Mouse (Mus musculus): ENCODE data around the gene Cmtm4. TPM values are rescaled to one million over a fixed set of nuclear protein-coding genes. Genes with fewer than 3 reads are reported as not detected.
A peak's percentile ranks its signal among the peaks of the same experiment; 100 is the strongest.

Cmtm4 gene
- polyA plus RNA-seq, 1 experiment, result 4.8 TPM

- Histone ChIP-seq H3K36me3 (ENCODE audit: control insufficient read depth, insufficient read depth, low read length) (no peaks in the 10 kb centered on the region), H3K4me1 (ENCODE audit: control insufficient read depth, insufficient read depth, insufficient read length) (no peaks in the 10 kb centered on the region), H3K27me3 (ENCODE audit: control insufficient read depth, insufficient read depth, low read length) (no peaks in the 10 kb centered on the region), H3K4me3 (ENCODE audit: extremely low read depth, insufficient read depth, insufficient read length) (no peak overlapping the region), H3K27ac (ENCODE audit: insufficient read depth, low read length) (no peak overlapping the region)
- no peak for TF ChIP-seq POLR2A (IDR thresholded peaks at IDR 0.05; ENCODE audit: low read depth, low read length)
- TF ChIP-seq CTCF (IDR thresholded peaks at IDR 0.05; ENCODE audit: extremely low read depth, insufficient read depth, insufficient read length, insufficient replicate concordance), result no peak
- DNase-seq (ENCODE audit: low read depth in 1 of 2, low spot score in 2 of 2), result no peak
- WGBS, result 78% methylated on average over 3 of the region's 3 CpGs
These were observed 8.0 kb upstream of the Cmtm4 start for GRCm38 (mm10) chr8:104403596-104403995.

- Histone ChIP-seq H3K4me1 (ENCODE audit: control insufficient read depth, insufficient read depth, insufficient read length) (peaks cover 4% of the 10 kb centered on the region; the same call in 1 of the 2 replicates), H3K27me3 (ENCODE audit: control insufficient read depth, insufficient read depth, low read length) (peaks cover 10% of the 10 kb centered on the region; the same call in 1 of the 2 replicates), H3K36me3 (ENCODE audit: control insufficient read depth, insufficient read depth, low read length) (no peaks in the 10 kb centered on the region), H3K4me3 (ENCODE audit: extremely low read depth, insufficient read depth, insufficient read length) (peak overlapping the region; percentile 71), H3K27ac (ENCODE audit: insufficient read depth, low read length) (peak overlapping the region; percentile 30; the same call in 1 of the 2 replicates)
- TF ChIP-seq POLR2A (IDR thresholded peaks at IDR 0.05; ENCODE audit: low read depth, low read length), result no peak
- TF ChIP-seq CTCF (IDR thresholded peaks at IDR 0.05; ENCODE audit: extremely low read depth, insufficient read depth, insufficient read length, insufficient replicate concordance), result no peak
- WGBS, result 1% methylated on average over 82 of the region's 82 CpGs
- peak in 1 of 2 experiments; percentile 14 for DNase-seq (ENCODE audit: low read depth in 1 of 2, low spot score in 2 of 2)
These were observed 555 bp downstream of the Cmtm4 start for GRCm38 (mm10) chr8:104394801-104395702.

- TF ChIP-seq POLR2A (IDR thresholded peaks at IDR 0.05; ENCODE audit: low read depth, low read length) (no peak), CTCF (IDR thresholded peaks at IDR 0.05; ENCODE audit: extremely low read depth, insufficient read depth, insufficient read length, insufficient replicate concordance) (no peak)
- no peaks in the 10 kb centered on the region for H3K36me3 ChIP-seq (ENCODE audit: control insufficient read depth, insufficient read depth, low read length)
- peaks cover 4% of the 10 kb centered on the region; the same call in 1 of the 2 replicates for H3K4me1 ChIP-seq (ENCODE audit: control insufficient read depth, insufficient read depth, insufficient read length)
- peaks cover 10% of the 10 kb centered on the region; the same call in 1 of the 2 replicates for H3K27me3 ChIP-seq (ENCODE audit: control insufficient read depth, insufficient read depth, low read length)
- no peak overlapping the region for H3K27ac ChIP-seq (ENCODE audit: insufficient read depth, low read length)
- H3K4me3 ChIP-seq (ENCODE audit: extremely low read depth, insufficient read depth, insufficient read length), result no peak overlapping the region
- 88% methylated on average over 6 of the region's 6 CpGs for WGBS
- no peak for DNase-seq (ENCODE audit: low read depth in 1 of 2, low spot score in 2 of 2)
These were observed 1.8 kb downstream of the Cmtm4 start for GRCm38 (mm10) chr8:104393767-104394166.

GRCm38 (mm10) chr8:104393139-104393538 lies 2.5 kb downstream of the Cmtm4 start:
- DNase-seq (ENCODE audit: low read depth in 1 of 2, low spot score in 2 of 2), result no peak
- no peak overlapping the region for H3K27ac ChIP-seq (ENCODE audit: insufficient read depth, low read length)
- peaks cover 4% of the 10 kb centered on the region; the same call in 1 of the 2 replicates for H3K4me1 ChIP-seq (ENCODE audit: control insufficient read depth, insufficient read depth, insufficient read length)
- H3K4me3 ChIP-seq (ENCODE audit: extremely low read depth, insufficient read depth, insufficient read length), result no peak overlapping the region
- peaks cover 10% of the 10 kb centered on the region; the same call in 1 of the 2 replicates for H3K27me3 ChIP-seq (ENCODE audit: control insufficient read depth, insufficient read depth, low read length)
- H3K36me3 ChIP-seq (ENCODE audit: control insufficient read depth, insufficient read depth, low read length), result no peaks in the 10 kb centered on the region
- TF ChIP-seq CTCF (IDR thresholded peaks at IDR 0.05; ENCODE audit: extremely low read depth, insufficient read depth, insufficient read length, insufficient replicate concordance) (no peak), POLR2A (IDR thresholded peaks at IDR 0.05; ENCODE audit: low read depth, low read length) (no peak)
- 95% methylated on average over 7 of the region's 7 CpGs for WGBS

- Histone ChIP-seq H3K4me1 (ENCODE audit: control insufficient read depth, insufficient read depth, insufficient read length) (peaks cover 4% of the 10 kb centered on the region), H3K27ac (ENCODE audit: insufficient read depth, low read length) (no peak overlapping the region), H3K4me3 (ENCODE audit: extremely low read depth, insufficient read depth, insufficient read length) (no peak overlapping the region), H3K27me3 (ENCODE audit: control insufficient read depth, insufficient read depth, low read length) (peaks cover 6% of the 10 kb centered on the region; the same call in 1 of the 2 replicates), H3K36me3 (ENCODE audit: control insufficient read depth, insufficient read depth, low read length) (no peaks in the 10 kb centered on the region)
- no peak for DNase-seq (ENCODE audit: low read depth in 1 of 2, low spot score in 2 of 2)
- WGBS, result 91% methylated on average over 8 of the region's 8 CpGs
- TF ChIP-seq CTCF (IDR thresholded peaks at IDR 0.05; ENCODE audit: extremely low read depth, insufficient read depth, insufficient read length, insufficient replicate concordance) (no peak), POLR2A (IDR thresholded peaks at IDR 0.05; ENCODE audit: low read depth, low read length) (no peak)
These were observed 5.4 kb downstream of the Cmtm4 start for GRCm38 (mm10) chr8:104390245-104390644.

GRCm38 (mm10) chr8:104387980-104388379 lies 7.6 kb downstream of the Cmtm4 start:
- TF ChIP-seq POLR2A (IDR thresholded peaks at IDR 0.05; ENCODE audit: low read depth, low read length) (no peak), CTCF (IDR thresholded peaks at IDR 0.05; ENCODE audit: extremely low read depth, insufficient read depth, insufficient read length, insufficient replicate concordance) (no peak)
- Histone ChIP-seq H3K27me3 (ENCODE audit: control insufficient read depth, insufficient read depth, low read length) (no peaks in the 10 kb centered on the region), H3K4me3 (ENCODE audit: extremely low read depth, insufficient read depth, insufficient read length) (no peak overlapping the region), H3K4me1 (ENCODE audit: control insufficient read depth, insufficient read depth, insufficient read length) (no peaks in the 10 kb centered on the region; the same call in 1 of the 2 replicates), H3K36me3 (ENCODE audit: control insufficient read depth, insufficient read depth, low read length) (no peaks in the 10 kb centered on the region), H3K27ac (ENCODE audit: insufficient read depth, low read length) (no peak overlapping the region)
- no peak for DNase-seq (ENCODE audit: low read depth in 1 of 2, low spot score in 2 of 2)
- 89% methylated on average over 2 of the region's 2 CpGs for WGBS
